Mouse (Mus musculus): ENCODE data around the gene Nxph1. TPM values are rescaled to one million over a fixed set of nuclear protein-coding genes. Genes with fewer than 3 reads are reported as not detected.

Nxph1 gene
- polyA plus RNA-seq, 1 experiment: not detected

- no peak for TF ChIP-seq POLR2A (IDR thresholded peaks at IDR 0.05; ENCODE audit: low read depth, low read length)
- TF ChIP-seq CTCF (IDR thresholded peaks at IDR 0.05; ENCODE audit: extremely low read depth, insufficient read length, insufficient replicate concordance, low read depth, low read length): no peak
- no peak overlapping the region for H3K4me3 ChIP-seq (ENCODE audit: low read depth, low read length)
- WGBS: 63% methylated on average over 4 of the region's 4 CpGs
- no peaks in the 10 kb centered on the region for H3K4me1 ChIP-seq (ENCODE audit: control insufficient read depth, insufficient read depth, insufficient read length, low read length)
- H3K27ac ChIP-seq (ENCODE audit: insufficient read depth, low read depth, low read length): no peak overlapping the region
- no peaks in the 10 kb centered on the region for H3K27me3 ChIP-seq (ENCODE audit: control insufficient read depth, insufficient read depth, low read length)
- no peaks in the 10 kb centered on the region for H3K36me3 ChIP-seq (ENCODE audit: control insufficient read depth, insufficient read depth, low read length)
These were observed 272.7 kb downstream of the Nxph1 start for GRCm38 (mm10) chr6:9220724-9221453.

GRCm38 (mm10) chr6:9234802-9235201 lies 286.6 kb downstream of the Nxph1 start:
- no peak for TF ChIP-seq CTCF (IDR thresholded peaks at IDR 0.05; ENCODE audit: extremely low read depth, insufficient read length, insufficient replicate concordance, low read depth, low read length)
- no peak for TF ChIP-seq POLR2A (IDR thresholded peaks at IDR 0.05; ENCODE audit: low read depth, low read length)
- no peaks in the 10 kb centered on the region for H3K27me3 ChIP-seq (ENCODE audit: control insufficient read depth, insufficient read depth, low read length)
- H3K4me1 ChIP-seq (ENCODE audit: control insufficient read depth, insufficient read depth, insufficient read length, low read length): no peaks in the 10 kb centered on the region
- H3K36me3 ChIP-seq (ENCODE audit: control insufficient read depth, insufficient read depth, low read length): no peaks in the 10 kb centered on the region
- H3K27ac ChIP-seq (ENCODE audit: insufficient read depth, low read depth, low read length): no peak overlapping the region
- H3K4me3 ChIP-seq (ENCODE audit: low read depth, low read length): no peak overlapping the region

- no peaks in the 10 kb centered on the region for H3K4me1 ChIP-seq (ENCODE audit: control insufficient read depth, insufficient read depth, insufficient read length, low read length)
- no peak for TF ChIP-seq CTCF (IDR thresholded peaks at IDR 0.05; ENCODE audit: extremely low read depth, insufficient read length, insufficient replicate concordance, low read depth, low read length)
- no peak for TF ChIP-seq POLR2A (IDR thresholded peaks at IDR 0.05; ENCODE audit: low read depth, low read length)
- no peak overlapping the region for H3K27ac ChIP-seq (ENCODE audit: insufficient read depth, low read depth, low read length)
- 73% methylated on average over 1 of the region's 1 CpGs for WGBS
- no peaks in the 10 kb centered on the region for H3K27me3 ChIP-seq (ENCODE audit: control insufficient read depth, insufficient read depth, low read length)
- H3K36me3 ChIP-seq (ENCODE audit: control insufficient read depth, insufficient read depth, low read length): no peaks in the 10 kb centered on the region
- H3K4me3 ChIP-seq (ENCODE audit: low read depth, low read length): no peak overlapping the region
These were observed 319.8 kb downstream of the Nxph1 start for GRCm38 (mm10) chr6:9267998-9268397.

Other genes with a start within 250 kb of the Nxph1 start
- 1.3 and 1.5 TPM in 2 replicates for gene Ica1, start 169.9 kb upstream of the Nxph1 start, polyA plus RNA-seq (2012; rRNA removed)

All from small intestine, adult 2 months (tissue).